Mouse (Mus musculus) liver, embryonic 11.5 days (tissue): ENCODE results near the gene Gpr4. TPM values are rescaled to one million over a fixed set of nuclear protein-coding genes. Genes with fewer than 3 reads are reported as not detected.

ENCODE experiments used
- ATAC-seq: fragments of 200-750 bp; cut with Nextera tagmentation; replicated peaks from 2 replicates; pipeline ENCODE4 v1.8.0; 2017; ENCODE audit warnings: moderate number of reproducible peaks, mild to moderate bottlenecking, moderate TSS enrichment, moderate library complexity; ENCODE audit not compliant: low FRiP score
- DNase-seq: peaks from one replicate; pipeline ENCODE4 v3.0.0-alpha.2; 2017; ENCODE audit warnings: low spot score
- H3K27ac ChIP-seq: fragments of 300-500 bp; sonication (generic); 2 replicates; pipeline ENCODE4 v1.5.1; 2014; ENCODE audit warnings: mild to moderate bottlenecking, low read depth, low read length, control low read depth
- H3K27me3 ChIP-seq: fragments of 300-500 bp; sonication (generic); replicated peaks from 2 replicates; pipeline ENCODE4 v1.6.1; 2014; ENCODE audit warnings: low read length, mixed read lengths; ENCODE audit not compliant: control insufficient read depth, insufficient read depth
- H3K36me3 ChIP-seq: fragments of 300-500 bp; sonication (generic); 2 replicates; pipeline ENCODE4 v1.6.1; 2014; ENCODE audit warnings: mild to moderate bottlenecking, low read length, moderate library complexity, mixed read lengths; ENCODE audit not compliant: control insufficient read depth, insufficient read depth
- H3K4me1 ChIP-seq: fragments of 300-500 bp; sonication (generic); replicated peaks from 2 replicates; pipeline ENCODE4 v1.6.1; 2014; ENCODE audit warnings: low read length, mixed read lengths; ENCODE audit not compliant: control insufficient read depth, insufficient read depth
- H3K4me2 ChIP-seq: fragments of 300-500 bp; sonication (generic); 2 replicates; pipeline ENCODE4 v1.6.1; 2014; ENCODE audit warnings: mild to moderate bottlenecking, control low read depth, moderate library complexity
- H3K4me3 ChIP-seq: fragments of 300-500 bp; sonication (generic); 2 replicates; pipeline ENCODE4 v1.5.1; 2014; ENCODE audit warnings: low read depth, low read length, control low read depth
- H3K9ac ChIP-seq: fragments of 300-500 bp; sonication (generic); 2 replicates; pipeline ENCODE4 v1.6.1; 2014; ENCODE audit warnings: low read depth, low read length, control low read depth
- H3K9me3 ChIP-seq: fragments of 300-500 bp; sonication (generic); 2 replicates; pipeline ENCODE4 v1.6.1; 2016; ENCODE audit warnings: low read length, inconsistent platforms, mixed read lengths; ENCODE audit not compliant: control insufficient read depth
- whole genome bisulfite sequencing: fragments of 180-500 bp; shearing (Covaris S2); extraction: QIAGEN DNeasy Blood & Tissue Kit; methylation state at CpG from one replicate; pipeline ENCODE4 v1.1.7; 2014; 5-methylcytosine and 5-hydroxymethylcytosine counted together
- polyA plus RNA-seq: library from polyadenylated mRNA; unstranded; fragments of >200 nt; fragmentation: Nextera tagmentation; extraction: Ambion mirVana; gene quantifications from 2 replicates; pipeline ENCODE4 v1.2.1, GENCODE M21; 2014

The Gpr4 gene
- polyA plus RNA-seq, 1 experiment from 2014 or later: 1.9 TPM

DNA sequence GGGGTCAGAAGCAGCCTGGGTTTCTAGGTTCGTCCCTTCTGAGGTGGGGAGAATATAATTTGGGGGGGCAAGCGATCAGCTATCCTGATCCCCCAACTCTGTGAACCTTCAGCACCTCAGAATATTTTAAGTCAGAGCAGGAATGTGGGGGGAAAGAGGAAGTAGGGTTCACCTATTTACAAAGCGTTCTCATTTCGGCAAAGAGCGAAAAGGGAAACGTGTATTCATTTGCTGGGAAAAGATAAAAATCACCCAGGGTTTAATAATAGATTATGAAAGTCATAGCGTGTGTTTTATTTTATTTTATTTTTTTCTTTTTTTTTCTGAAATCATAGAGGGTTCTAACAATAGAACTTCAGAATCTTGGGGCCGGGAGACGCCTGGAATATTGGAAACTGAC lies 2.6 kb downstream of the Gpr4 start:
- no peaks in the 10 kb centered on the region; the same call in 1 of the 2 replicates for H3K9me3 ChIP-seq
- no peak overlapping the region for H3K27ac ChIP-seq
- H3K36me3 ChIP-seq: no peaks in the 10 kb centered on the region
- no peak for ATAC-seq
- no peak overlapping the region for H3K9ac ChIP-seq
- no peaks in the 10 kb centered on the region for H3K4me1 ChIP-seq
- WGBS: 59% methylated on average over 9 of the region's 9 CpGs
- no peak overlapping the region for H3K4me3 ChIP-seq
- DNase-seq: no peak
- no peak overlapping the region for H3K4me2 ChIP-seq
- peaks cover 16% of the 10 kb centered on the region for H3K27me3 ChIP-seq

DNA sequence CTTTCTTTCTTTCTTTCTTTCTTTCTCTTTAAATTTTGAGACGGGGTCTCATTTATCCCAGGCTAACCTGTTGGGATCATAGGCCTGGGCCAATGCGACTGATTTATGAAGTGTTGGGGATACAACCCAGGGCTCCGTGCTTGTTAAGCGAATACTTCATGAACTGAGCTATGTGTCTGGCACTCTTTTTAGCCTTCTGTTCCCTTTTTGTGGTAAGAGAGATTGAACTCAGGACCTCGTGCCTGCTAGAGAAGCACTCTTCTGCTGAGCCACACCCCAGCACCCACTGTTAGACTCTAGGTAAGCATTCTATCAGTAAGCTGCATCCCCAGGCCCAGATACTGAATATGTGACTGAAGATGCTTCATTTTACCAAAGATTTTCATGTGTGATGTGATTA lies 5.2 kb downstream of the Gpr4 start:
- H3K27me3 ChIP-seq: peaks cover 10% of the 10 kb centered on the region; the same call in 1 of the 2 replicates
- no peak for DNase-seq

DNA sequence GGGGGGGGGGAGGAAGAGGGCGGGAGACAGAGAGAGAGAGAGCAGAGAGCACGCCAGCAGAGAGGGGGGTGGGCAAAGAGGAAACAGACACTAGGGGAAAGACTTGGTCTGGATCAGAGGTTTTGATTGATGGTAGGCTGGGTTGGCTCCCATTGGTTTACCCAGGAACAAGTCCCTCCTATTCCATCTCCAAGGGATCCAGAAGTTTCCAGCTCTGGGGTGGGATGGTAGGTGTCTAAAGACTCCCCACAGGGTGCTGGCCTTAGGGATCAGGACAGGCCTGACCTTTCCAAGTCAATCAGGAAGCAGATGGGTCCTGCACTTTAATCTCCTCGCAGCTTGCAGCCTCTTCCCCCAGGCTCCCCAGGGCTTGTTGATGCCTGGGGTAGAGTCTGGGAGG lies 5.6 kb downstream of the Gpr4 start:
- Histone ChIP-seq H3K27me3 (peaks cover 7% of the 10 kb centered on the region; the same call in 1 of the 2 replicates), H3K9ac (no peak overlapping the region), H3K9me3 (no peaks in the 10 kb centered on the region), H3K4me2 (no peak overlapping the region), H3K4me1 (no peaks in the 10 kb centered on the region), H3K36me3 (no peaks in the 10 kb centered on the region), H3K4me3 (no peak overlapping the region), H3K27ac (no peak overlapping the region)
- DNase-seq (no peak), ATAC-seq (peak; percentile 21; the same call in 1 of the 2 replicates)
- WGBS: 6% methylated on average over 2 of the region's 3 CpGs

More for the DNA sequence above, 5.2 kb downstream of the Gpr4 start:
- Histone ChIP-seq H3K4me1 (no peaks in the 10 kb centered on the region), H3K9me3 (no peaks in the 10 kb centered on the region), H3K9ac (no peak overlapping the region), H3K36me3 (no peaks in the 10 kb centered on the region), H3K4me3 (no peak overlapping the region), H3K27ac (no peak overlapping the region), H3K4me2 (no peak overlapping the region)
- ATAC-seq: no peak
- WGBS: 26% methylated on average over 5 of the region's 5 CpGs

DNA sequence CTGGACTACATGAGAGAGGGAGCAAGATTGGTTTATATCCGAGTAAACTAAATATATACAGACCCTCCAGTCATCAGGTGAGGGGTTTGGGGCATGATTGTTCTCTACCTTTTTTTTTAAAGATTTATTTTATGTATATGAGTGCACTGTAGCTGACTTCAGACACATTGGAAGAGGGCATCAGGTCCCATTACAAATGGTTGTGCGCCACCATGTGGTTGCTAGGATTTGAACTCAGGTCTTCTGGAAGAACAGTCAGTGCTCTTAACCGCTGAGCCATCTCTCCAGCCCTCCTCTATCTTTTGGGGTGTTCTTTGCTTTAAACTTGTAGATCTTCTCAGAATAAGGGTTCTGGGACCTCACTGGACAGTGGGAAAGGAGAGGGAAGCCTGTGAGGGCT lies 7.7 kb downstream of the Gpr4 start:
- H3K27me3 ChIP-seq: 0 out of 2 replicates have a peak, but pooled peaks cover 3% of the 10 kb centered on the region
- no peaks in the 10 kb centered on the region for H3K9me3 ChIP-seq
- no peak overlapping the region for H3K4me3 ChIP-seq
- DNase-seq (no peak), ATAC-seq (no peak)
- H3K4me1 ChIP-seq: peaks cover 7% of the 10 kb centered on the region
- H3K36me3 ChIP-seq: no peaks in the 10 kb centered on the region
- no peak overlapping the region for H3K9ac ChIP-seq
- no peak overlapping the region for H3K27ac ChIP-seq
- 66% methylated on average over 3 of the region's 3 CpGs for WGBS
- no peak overlapping the region for H3K4me2 ChIP-seq

DNA sequence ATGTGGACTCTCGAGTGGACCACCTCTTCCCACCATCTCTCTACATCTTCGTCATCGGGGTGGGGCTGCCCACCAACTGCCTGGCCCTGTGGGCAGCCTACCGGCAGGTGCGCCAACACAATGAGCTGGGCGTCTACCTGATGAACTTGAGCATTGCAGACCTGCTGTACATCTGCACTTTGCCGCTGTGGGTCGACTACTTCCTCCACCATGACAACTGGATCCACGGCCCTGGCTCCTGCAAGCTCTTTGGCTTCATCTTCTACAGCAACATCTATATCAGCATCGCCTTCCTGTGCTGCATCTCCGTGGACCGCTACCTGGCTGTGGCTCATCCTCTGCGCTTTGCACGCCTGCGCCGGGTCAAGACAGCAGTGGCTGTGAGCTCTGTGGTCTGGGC lies 9.9 kb downstream of the Gpr4 start:
- 90% methylated on average over 16 of the region's 16 CpGs for WGBS
- Histone ChIP-seq H3K36me3 (no peaks in the 10 kb centered on the region), H3K4me1 (peaks cover 22% of the 10 kb centered on the region), H3K27ac (no peak overlapping the region), H3K9ac (no peak overlapping the region), H3K9me3 (no peaks in the 10 kb centered on the region), H3K27me3 (no peaks in the 10 kb centered on the region), H3K4me2 (no peak overlapping the region), H3K4me3 (no peak overlapping the region)
- DNase-seq (no peak), ATAC-seq (no peak)

DNA sequence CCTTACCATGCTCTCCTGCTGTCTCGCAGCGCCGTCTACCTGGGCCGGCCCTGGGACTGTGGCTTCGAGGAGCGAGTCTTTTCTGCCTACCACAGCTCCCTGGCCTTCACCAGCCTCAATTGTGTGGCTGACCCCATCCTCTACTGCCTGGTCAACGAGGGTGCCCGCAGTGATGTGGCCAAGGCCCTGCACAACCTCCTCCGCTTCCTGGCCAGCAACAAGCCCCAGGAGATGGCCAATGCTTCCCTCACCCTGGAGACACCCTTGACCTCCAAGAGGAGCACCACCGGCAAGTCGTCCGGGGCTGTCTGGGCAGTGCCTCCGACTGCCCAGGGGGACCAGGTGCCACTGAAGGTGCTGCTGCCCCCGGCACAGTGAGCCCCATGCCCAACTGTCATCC lies 10.5 kb downstream of the Gpr4 start:
- Histone ChIP-seq H3K4me1 (peaks cover 22% of the 10 kb centered on the region), H3K4me2 (no peak overlapping the region), H3K9me3 (no peaks in the 10 kb centered on the region), H3K4me3 (no peak overlapping the region), H3K36me3 (no peaks in the 10 kb centered on the region), H3K27ac (no peak overlapping the region), H3K27me3 (no peaks in the 10 kb centered on the region), H3K9ac (no peak overlapping the region)
- ATAC-seq (no peak), DNase-seq (no peak)
- WGBS: 86% methylated on average over 14 of the region's 14 CpGs

DNA sequence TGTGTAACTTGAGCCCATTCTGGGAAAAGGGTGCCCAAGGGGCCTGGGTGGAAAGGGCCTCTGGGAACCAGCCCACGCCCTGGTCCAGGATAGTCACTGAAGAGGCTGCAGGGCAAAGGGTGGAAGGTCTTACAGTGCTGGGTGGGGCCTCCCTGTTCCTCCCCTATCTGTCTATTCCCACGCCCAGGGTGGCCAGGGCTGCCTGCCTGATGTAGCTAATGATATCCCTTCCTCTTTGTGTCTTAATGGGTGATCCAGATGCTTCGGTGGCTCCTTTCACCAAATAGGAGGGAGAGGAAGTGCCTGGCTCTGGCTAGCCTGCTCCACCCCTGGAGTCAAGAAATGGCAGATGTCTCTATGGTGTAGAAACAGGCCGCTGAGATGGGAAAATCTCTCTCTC lies 12.6 kb downstream of the Gpr4 start:
- WGBS: 38% methylated on average over 4 of the region's 4 CpGs
- ATAC-seq (peak; percentile 40; the same call in 1 of the 2 replicates), DNase-seq (no peak)
- Histone ChIP-seq H3K36me3 (no peaks in the 10 kb centered on the region), H3K4me1 (peaks cover 28% of the 10 kb centered on the region), H3K9me3 (no peaks in the 10 kb centered on the region), H3K4me3 (no peak overlapping the region), H3K4me2 (peak overlapping the region; percentile 48), H3K9ac (no peak overlapping the region), H3K27me3 (no peaks in the 10 kb centered on the region), H3K27ac (peak overlapping the region; percentile 70)

DNA sequence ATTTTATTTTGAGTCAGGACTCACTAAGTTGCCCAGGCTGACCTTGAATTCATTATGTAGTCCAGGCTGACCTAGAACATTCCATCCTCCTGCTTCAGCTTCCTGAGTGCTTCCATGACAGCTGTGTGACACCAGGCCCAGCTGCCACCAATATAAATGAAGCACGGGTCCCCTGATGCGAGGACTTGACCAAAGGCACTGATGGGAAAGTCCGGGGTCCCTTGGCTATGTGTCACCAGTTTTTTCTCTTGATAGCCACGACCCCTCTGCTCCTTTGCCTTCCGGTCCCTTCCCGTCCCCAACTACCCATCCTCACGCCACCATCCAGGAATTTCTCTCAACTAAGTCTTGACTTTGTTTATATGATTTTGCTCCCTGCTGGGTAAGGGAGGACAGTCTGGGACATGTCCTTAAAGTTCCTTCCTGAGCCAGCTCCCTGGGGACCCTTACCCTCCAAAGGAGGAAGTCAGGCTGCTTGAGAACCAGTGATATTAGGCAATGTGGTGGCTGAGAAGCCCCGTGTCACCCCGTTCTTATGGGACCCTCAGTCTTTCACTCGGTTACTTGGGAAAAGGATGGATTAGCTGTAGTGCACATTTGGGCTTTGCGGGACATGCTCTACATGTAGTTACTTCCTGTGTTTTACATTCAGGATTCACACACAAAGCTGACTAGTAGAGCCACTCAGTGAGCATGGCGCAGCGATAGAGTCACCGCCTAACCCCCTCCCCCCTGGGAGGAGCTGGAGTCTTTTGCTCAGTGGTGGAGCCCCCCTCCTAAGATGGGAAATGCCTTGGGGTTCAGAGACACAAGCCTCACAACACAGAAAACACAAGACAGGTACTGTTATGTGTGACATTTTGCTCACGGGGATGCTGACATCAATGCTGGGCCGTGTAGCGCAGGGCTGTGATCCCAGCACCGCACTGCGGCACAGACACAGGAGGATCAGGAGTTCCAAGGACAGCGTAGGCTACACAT lies 14.8 kb downstream of the Gpr4 start:
- ATAC-seq: peak; percentile 18

More for the DNA sequence above, 14.8 kb downstream of the Gpr4 start:
- H3K4me2 ChIP-seq: peak overlapping the region; percentile 82
- no peaks in the 10 kb centered on the region for H3K9me3 ChIP-seq
- peak overlapping the region; percentile 83 for H3K9ac ChIP-seq
- 13% methylated on average over 20 of the region's 20 CpGs for WGBS
- no peaks in the 10 kb centered on the region for H3K27me3 ChIP-seq
- H3K4me3 ChIP-seq: peak overlapping the region; percentile 72
- peaks cover 28% of the 10 kb centered on the region for H3K4me1 ChIP-seq
- peak overlapping the region; percentile 98 for H3K27ac ChIP-seq
- H3K36me3 ChIP-seq: 0 out of 2 replicates have a peak, but pooled peaks cover 3% of the 10 kb centered on the region
- peak; percentile 68 for DNase-seq
